In genomic region chr1:11501556-11501955, GRCm38 (mm10) we compare ENCODE assay signal across 27 mouse cellular contexts.
DNase-seq lines count a peak whose midpoint lies in the region; ATAC-seq and TF ChIP-seq lines count a peak whose summit lies in the region.
"Had no signal": no experiment of that assay in that cellular context is flagged by ENCODE, and none has a peak within 500 bp of the region (broad histone marks: within the 10 kb centered on the region; RNA-seq: fewer than 3 reads in every experiment).

No protein-coding gene starts in this region.

- H3K27ac ChIP-seq in hindbrain, embryonic 14.5 days = no peak overlapping the region
- no peak overlapping the region for H3K27ac ChIP-seq in hindbrain, embryonic 10.5 days
- peak overlapping the region; percentile 38; the same call in 1 of the 2 replicates for H3K27ac ChIP-seq in ES-E14 (ENCODE audit: insufficient read depth, low read depth, low read length, poor library complexity, severe bottlenecking)
- no peak overlapping the region for H3K27ac ChIP-seq in intestine, embryonic 16.5 days (ENCODE audit: low read length)
- H3K27ac ChIP-seq: embryonic facial prominence, embryonic 13.5 days; embryonic facial prominence, embryonic 15.5 days; forebrain, embryonic 10.5 days; forebrain, embryonic 12.5 days had no signal

- H3K9me3 ChIP-seq in hindbrain, embryonic 14.5 days (ENCODE audit: control insufficient read depth, low read length) = no peaks in the 10 kb centered on the region
- no peaks in the 10 kb centered on the region for H3K9me3 ChIP-seq in hindbrain, embryonic 10.5 days
- H3K9me3 ChIP-seq in ES-E14 (ENCODE audit: control insufficient read depth, insufficient read depth, low read depth, low read length) = no peaks in the 10 kb centered on the region
- no peaks in the 10 kb centered on the region for H3K9me3 ChIP-seq in intestine, embryonic 16.5 days (ENCODE audit: control insufficient read depth, low read length)
- H3K9me3 ChIP-seq: embryonic facial prominence, embryonic 13.5 days; embryonic facial prominence, embryonic 15.5 days; forebrain, embryonic 10.5 days; forebrain, embryonic 12.5 days had no signal

- DNase-seq in hindbrain, embryonic 14.5 days (ENCODE audit: low spot score) = peak; percentile 7
- no peak for DNase-seq in hindbrain, embryonic 10.5 days (ENCODE audit: low spot score)
- DNase-seq in ES-E14 (ENCODE audit: low read depth, low spot score) (peak; percentile 63), WW6 (ENCODE audit: low read depth, low spot score) (peak; percentile 34)
- no peak for DNase-seq in kidney, postnatal 4 days
- no peak for DNase-seq in T-cell, adult 2 months (ENCODE audit: low spot score)
- DNase-seq: adrenal gland, adult 2 months; adrenal gland, postnatal 10 days; adrenal gland, postnatal 25 days; B cell, adult 2 months; cerebellum, adult 11 months; cerebellum, adult 18-20 months; cerebellum, adult 8-10 months; cerebellum, adult 9-11 months; cerebellum, postnatal 14 days; cerebellum, postnatal 36 days; embryo, embryonic 11 days had no signal

- H3K9ac ChIP-seq in hindbrain, embryonic 14.5 days = no peak overlapping the region
- H3K9ac ChIP-seq in ES-E14 (ENCODE audit: insufficient read depth, low read depth, low read length, poor library complexity, severe bottlenecking) = no peak overlapping the region; the same call in 1 of the 2 replicates
- no peak overlapping the region for H3K9ac ChIP-seq in intestine, embryonic 16.5 days (ENCODE audit: low read depth, low read length)
- H3K9ac ChIP-seq: embryonic facial prominence, embryonic 13.5 days; embryonic facial prominence, embryonic 15.5 days; forebrain, embryonic 12.5 days had no signal

- in situ Hi-C loops in ES-E14 (cut with MboI; ENCODE audit: low sequenced_read_pairs in 2 of 2, unreplicated experiment in 2 of 2) = no loop called here

- H3K4me3 ChIP-seq in hindbrain, embryonic 14.5 days (replicated peaks; ENCODE audit: low read length) = no peak overlapping the region
- no peak overlapping the region for H3K4me3 ChIP-seq in hindbrain, embryonic 10.5 days
- no peak overlapping the region for H3K4me3 ChIP-seq in ES-E14 (ENCODE audit: insufficient read depth in 1 of 2, low read depth in 1 of 2, low read length in 2 of 2, poor library complexity in 1 of 2, severe bottlenecking in 1 of 2)
- H3K4me3 ChIP-seq in intestine, embryonic 16.5 days (ENCODE audit: low read length) = no peak overlapping the region
- H3K4me3 ChIP-seq: embryonic facial prominence, embryonic 13.5 days; embryonic facial prominence, embryonic 15.5 days; erythroblast, embryonic 14.5 days; forebrain, embryonic 10.5 days; forebrain, embryonic 12.5 days had no signal

- H3K36me3 ChIP-seq in hindbrain, embryonic 14.5 days (replicated peaks; ENCODE audit: control insufficient read depth, insufficient read depth) = no peaks in the 10 kb centered on the region
- H3K36me3 ChIP-seq in hindbrain, embryonic 10.5 days = no peaks in the 10 kb centered on the region
- H3K36me3 ChIP-seq in ES-E14 (ENCODE audit: control insufficient read depth, insufficient read depth, low read length, poor library complexity, severe bottlenecking) = no peaks in the 10 kb centered on the region
- no peaks in the 10 kb centered on the region for H3K36me3 ChIP-seq in intestine, embryonic 16.5 days (ENCODE audit: control insufficient read depth, insufficient read depth, low read length)
- H3K36me3 ChIP-seq: embryonic facial prominence, embryonic 13.5 days; embryonic facial prominence, embryonic 15.5 days; forebrain, embryonic 10.5 days; forebrain, embryonic 12.5 days had no signal

- no peaks in the 10 kb centered on the region for H3K27me3 ChIP-seq in hindbrain, embryonic 14.5 days (ENCODE audit: control insufficient read depth, insufficient read depth, low read length)
- no peaks in the 10 kb centered on the region for H3K27me3 ChIP-seq in hindbrain, embryonic 10.5 days (ENCODE audit: insufficient read depth, poor library complexity, severe bottlenecking)
- no peaks in the 10 kb centered on the region for H3K27me3 ChIP-seq in intestine, embryonic 16.5 days (replicated peaks; ENCODE audit: control insufficient read depth, insufficient read depth, low read length)
- H3K27me3 ChIP-seq: CH12.LX; embryonic facial prominence, embryonic 13.5 days; embryonic facial prominence, embryonic 15.5 days; forebrain, embryonic 12.5 days had no signal

- no peak for ATAC-seq in hindbrain, embryonic 14.5 days (ENCODE audit: low FRiP score)
- ATAC-seq in intestine, embryonic 16.5 days = no peak
- ATAC-seq: CD4-positive, CD25-positive, alpha-beta regulatory T cell, adult 4 months; forebrain, embryonic 14.5 days; forebrain, embryonic 16.5 days had no signal

- no peak overlapping the region for H3K4me2 ChIP-seq in hindbrain, embryonic 14.5 days (replicated peaks)
- no peak overlapping the region for H3K4me2 ChIP-seq in intestine, embryonic 16.5 days (ENCODE audit: low read depth, low read length)
- H3K4me2 ChIP-seq: embryonic facial prominence, embryonic 13.5 days; embryonic facial prominence, embryonic 15.5 days; forebrain, embryonic 12.5 days had no signal

- H3K4me1 ChIP-seq in hindbrain, embryonic 14.5 days (replicated peaks; ENCODE audit: control insufficient read depth, insufficient read depth, low read length) = no peaks in the 10 kb centered on the region
- H3K4me1 ChIP-seq in hindbrain, embryonic 10.5 days (replicated peaks) = no peaks in the 10 kb centered on the region
- peaks cover 4 to 14% of the 10 kb centered on the region in 2 experiments for H3K4me1 ChIP-seq in ES-E14 (ENCODE audit: control insufficient read depth in 2 of 2, insufficient read depth in 2 of 2, low read length in 2 of 2, poor library complexity in 1 of 2)
- H3K4me1 ChIP-seq in intestine, embryonic 16.5 days (ENCODE audit: control insufficient read depth, insufficient read depth, low read length) = no peaks in the 10 kb centered on the region
- H3K4me1 ChIP-seq: embryonic facial prominence, embryonic 13.5 days; embryonic facial prominence, embryonic 15.5 days; forebrain, embryonic 10.5 days; forebrain, embryonic 12.5 days had no signal

TF ChIP-seq in ES-E14, 5 proteins besides CTCF, POLR2A, EP300 and RAD21:
- TF ChIP-seq ZC3H11A (IDR thresholded peaks at IDR 0.05; ENCODE audit: borderline replicate concordance, low read depth, low read length) (no peak), HCFC1 (IDR thresholded peaks at IDR 0.05; ENCODE audit: borderline replicate concordance, insufficient read depth, low read length) (no peak), MAFK (IDR thresholded peaks at IDR 0.05; ENCODE audit: insufficient read depth, low read depth, low read length) (0 out of 2 replicates have a peak, but pooled peaks have one; percentile 44), CHD2 (IDR thresholded peaks at IDR 0.05; ENCODE audit: low read depth, low read length) (peak; percentile 35; the same call in 1 of the 2 replicates), ZNF384 (IDR thresholded peaks at IDR 0.05; ENCODE audit: low read depth, low read length) (no peak)

Comparison
In these comparisons a context has a peak if more than half of its experiments do, and no peak if none do; other contexts are left out.
1. DNase-seq: peak in hindbrain, embryonic 14.5 days (single experiment), ES-E14 (single experiment) and WW6 (single experiment); none in hindbrain, embryonic 10.5 days (single experiment), kidney, postnatal 4 days (0 of 2) and T-cell, adult 2 months (single experiment).